Mouse (Mus musculus): Measurements from ENCODE around the gene Prune1.

The Prune1 gene

DNA sequence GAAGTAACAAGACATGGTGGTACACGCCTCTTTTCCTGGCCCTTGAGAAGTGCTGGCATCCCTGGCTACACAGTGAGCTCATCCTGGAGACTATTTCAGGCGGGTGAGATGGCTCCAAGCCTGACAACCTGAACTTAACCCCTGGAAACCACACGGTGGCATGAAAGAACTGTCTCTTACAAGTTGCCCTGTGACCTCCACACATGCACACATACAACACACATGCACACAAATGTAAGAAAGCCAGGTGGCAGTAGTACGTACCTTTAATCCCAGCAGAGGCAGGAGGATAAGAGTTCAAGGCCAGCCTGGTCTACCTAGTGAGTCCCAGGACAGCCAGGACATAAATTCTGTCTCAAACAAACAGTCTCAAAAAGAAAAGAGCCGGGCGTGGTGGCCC is 42.9 kb downstream of the Prune1 start:
- DNase-seq (ENCODE audit: low spot score in 2 of 2): no peak

DNA sequence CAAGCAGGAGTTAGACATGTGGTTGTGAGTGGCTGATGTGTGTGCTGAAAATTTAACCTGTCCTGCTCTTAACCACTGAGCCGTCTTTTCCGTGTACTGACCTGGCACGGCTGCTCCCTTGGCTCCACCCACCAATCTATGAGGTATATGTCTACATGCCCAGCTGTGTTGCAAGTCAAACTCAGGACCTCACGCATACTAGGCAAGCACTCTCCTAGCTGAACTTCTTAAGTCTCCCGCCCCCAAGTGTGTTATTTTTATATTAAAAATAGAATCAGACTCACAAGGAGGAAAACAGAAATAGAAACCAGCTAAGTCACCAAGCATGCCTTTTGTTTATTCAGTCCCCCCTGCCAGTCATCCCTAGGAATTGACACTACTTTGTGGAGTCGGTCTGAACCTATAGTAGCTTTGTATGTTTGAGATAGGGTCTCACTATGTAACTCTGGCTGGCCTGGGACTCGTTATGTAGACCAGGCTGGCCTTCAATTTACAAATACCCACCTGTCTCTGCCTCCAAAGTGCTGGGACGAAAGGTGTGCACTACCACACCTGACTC is 44.3 kb downstream of the Prune1 start:
- DNase-seq (ENCODE audit: low spot score in 2 of 2): no peak

DNA sequence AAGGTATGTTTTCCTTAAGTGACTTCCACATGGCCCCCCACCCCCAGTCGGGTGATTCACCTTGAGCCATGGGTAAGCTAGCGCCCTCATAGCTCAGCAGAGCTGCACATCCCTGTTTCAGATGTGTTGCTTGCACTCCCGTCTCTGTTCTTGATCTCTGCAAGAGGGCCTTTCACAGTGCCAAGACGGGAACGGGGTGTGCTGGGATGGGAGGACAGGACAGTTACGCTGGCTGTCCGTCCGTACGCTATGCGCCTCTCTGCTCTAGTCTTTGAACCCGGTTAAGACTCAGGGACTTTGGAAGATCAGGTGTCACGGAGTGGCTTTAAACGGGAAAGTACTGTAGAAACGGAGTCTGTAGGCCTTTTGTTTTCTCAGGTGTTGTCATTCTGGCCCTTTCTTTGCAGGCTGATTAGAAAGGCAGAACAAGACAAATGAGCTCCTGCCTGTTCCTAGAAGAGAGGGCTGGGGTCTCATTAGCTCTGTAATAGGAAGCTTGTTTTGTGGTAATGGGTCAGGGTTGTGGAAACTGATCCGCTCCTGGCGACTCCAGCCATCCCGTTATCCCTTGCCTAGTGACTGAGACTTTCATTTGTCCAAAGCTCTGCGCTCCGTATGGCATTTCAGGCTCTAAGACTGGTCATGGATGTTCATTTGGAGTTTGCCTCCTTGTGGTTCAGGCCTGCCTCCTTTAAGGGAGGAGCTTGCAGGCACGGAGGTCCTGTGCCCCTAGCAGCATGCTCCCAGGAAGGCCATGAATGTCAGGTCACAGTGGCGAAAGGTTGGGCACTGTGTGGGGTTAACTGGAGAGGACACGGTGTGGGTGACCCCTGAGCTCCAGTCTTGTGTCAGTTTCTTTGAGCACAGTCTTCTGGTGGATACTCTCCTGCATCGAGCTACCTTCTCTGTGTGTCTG is 46.2 kb downstream of the Prune1 start:
- no peak for DNase-seq (ENCODE audit: low spot score in 2 of 2)

DNA sequence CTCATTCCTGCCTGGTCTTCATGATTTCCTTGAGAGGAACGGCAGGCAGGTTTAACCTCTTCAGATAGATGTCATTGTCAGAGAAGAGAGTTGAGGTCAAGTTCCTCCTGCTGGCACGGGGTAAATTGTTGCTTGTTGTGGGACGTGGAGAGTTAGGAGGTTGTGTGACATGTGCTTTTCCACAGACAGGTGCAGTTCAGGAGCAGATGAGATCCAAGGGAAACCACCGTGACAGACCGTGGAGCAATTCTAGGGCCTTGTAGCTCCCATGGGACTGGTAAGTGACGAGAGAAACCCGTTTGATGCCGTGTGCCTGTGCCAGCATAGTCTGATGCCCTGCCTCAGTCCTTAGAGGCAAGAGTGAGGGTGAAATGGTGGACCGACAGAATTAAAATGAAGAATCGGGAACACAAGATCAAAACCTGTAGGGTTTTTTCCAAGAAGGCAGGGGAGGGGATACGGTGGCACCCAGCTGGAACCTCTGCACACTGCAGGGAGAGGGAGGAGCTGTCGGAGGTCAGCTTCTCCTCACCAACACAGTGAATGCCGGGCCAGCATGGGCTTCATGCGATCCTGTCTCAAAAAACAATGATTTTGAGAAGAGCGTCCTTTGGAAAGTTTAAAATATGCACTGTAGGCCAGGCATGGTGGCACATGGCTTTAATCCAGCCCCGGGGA is 48.4 kb downstream of the Prune1 start:
- no peak for DNase-seq (ENCODE audit: low spot score in 2 of 2)

DNA sequence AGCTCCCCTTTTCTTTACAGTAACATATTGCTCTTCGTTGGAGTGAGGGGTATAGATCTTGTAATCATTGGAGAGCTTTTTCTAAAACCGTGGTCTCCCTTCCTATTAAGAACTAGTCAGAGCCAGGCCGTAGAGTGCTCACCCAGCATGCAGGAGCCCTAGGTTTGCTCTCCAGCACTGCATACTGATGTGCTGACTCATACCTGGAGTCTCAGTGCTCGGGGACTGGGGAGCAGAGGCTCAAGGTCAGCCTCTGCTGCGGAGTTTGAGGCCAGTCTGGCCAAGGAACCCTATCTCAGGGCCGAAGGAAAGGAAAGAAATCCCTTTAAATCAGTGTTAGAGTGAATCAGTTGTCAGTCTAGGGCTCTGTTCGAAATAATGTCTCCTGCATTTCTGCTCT is 49.1 kb downstream of the Prune1 start:
- DNase-seq (ENCODE audit: low spot score in 2 of 2): no peak

DNA sequence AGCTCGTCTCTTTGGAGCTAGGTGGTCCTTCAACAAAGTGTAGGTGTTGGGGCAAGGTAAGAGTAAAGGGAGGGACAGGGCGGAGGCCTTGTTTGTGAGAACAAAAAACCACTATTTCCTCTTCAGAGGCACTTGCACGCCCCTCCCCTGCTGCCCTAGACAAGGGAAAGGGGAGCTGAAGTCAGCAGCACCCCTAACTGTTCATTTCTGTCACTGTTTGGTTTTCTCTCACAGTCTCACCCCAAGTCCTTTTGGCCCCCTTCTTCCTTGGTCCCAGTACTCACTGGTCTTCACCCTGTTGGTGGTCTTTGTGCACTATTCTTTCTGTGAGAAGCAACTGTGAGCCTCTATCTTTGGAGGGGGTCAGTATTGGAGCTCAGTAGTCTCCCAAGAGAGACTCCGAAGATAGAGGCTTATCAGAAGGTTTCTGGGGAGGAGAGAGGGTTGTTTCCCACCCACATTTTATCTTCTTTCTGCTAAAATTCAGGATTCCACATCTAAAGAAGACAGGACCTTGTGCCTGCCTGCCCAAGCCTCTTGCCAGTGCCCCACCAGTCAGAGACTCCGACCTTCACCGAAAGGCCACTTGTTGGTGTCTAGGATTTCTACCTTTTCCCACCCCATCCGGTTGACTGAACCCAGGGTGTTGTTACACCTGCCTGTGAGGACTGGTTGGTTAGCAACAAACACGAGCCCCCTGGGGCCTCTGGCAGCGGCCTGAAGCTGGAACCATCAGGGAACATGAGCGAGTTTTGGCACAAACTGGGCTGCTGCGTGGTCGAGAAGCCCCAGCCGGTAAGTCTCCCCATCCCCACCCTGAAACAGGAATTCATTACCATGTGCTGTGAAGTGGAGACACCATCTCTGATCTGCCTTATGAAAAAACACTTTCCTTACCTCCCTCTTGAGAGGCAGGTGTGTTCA is 50.3 kb downstream of the Prune1 start, which contains the start of gene Mllt11:
Gene Mllt11 (minus strand): TSS at position 874 of the 924 bp plus-strand sequence.
- DNase-seq (ENCODE audit: low spot score in 2 of 2): no peak

DNA sequence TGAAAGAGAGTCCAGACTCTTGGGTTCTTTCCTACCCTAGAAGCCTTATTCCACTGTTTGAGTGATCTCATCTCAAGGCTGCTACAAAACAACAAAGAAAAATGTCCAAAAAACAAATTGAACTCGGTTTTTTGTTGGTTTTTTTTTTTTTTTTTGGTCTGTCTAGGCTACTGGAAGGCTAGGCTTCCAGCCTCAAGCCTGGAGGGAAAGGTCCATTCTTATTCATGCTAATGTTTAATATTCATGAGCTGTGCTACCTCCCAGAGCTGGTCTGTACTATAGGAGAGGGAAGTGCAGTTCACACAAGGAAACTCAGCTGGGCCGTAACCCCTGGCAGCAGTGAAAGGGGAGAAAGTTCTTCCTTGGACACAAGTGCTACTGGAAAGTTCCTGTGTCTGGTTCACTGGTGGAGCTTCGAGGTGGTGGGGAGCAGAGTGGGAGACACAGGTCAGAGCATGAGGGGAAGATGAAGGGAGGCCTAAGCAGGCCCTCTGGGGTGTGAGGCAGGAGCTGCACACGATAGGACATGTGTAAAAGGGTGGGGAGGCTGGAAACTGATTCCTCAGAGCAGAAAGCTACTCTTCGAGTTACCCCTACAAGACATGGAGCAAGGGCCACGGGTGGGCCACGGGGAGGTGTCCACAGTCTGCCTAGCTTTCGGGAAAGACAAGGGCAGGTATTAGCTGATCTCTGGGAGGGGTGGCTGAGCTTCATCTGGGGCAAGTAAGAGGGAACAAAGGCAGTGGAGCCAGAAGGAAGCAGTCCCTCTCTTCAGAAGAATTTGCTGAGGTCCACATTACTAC is 51.2 kb downstream of the Prune1 start:
- no peak for DNase-seq (ENCODE audit: low spot score in 2 of 2)

DNA sequence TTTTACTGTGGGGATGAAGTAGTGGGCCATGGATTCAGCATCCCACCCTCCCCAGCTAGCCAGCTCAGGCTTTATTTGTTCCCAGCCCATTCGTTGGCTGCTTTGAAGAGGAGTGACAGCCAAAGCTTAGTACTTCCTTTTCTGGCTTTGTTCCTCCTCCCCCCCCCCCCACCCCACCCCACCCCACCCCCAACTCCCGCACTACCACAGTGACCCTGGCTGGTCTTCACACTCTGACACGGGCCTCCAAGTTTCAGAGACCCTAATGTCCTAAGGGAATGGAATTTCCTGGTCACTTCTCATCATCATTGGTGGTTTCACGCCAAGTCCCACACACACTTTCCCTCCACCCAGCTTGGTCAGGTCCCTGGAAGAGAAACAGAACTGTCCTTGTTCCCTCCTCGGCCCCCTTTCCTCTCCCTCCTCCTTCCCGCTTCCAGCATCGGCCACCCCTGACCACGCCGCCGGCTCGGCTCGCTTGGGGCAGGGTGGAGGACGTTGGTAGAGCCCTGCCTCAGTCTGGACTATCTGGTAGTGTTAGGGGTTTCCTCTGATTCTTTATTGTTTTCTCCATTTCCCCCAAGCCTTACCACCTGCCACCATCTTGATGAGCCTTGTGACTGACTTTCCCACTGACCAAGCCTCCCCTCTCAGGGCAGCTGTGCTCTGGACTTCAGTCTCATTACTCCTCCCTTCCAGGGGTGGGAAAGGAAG is 51.9 kb downstream of the Prune1 start:
- DNase-seq (ENCODE audit: low spot score in 2 of 2): peak; percentile 58 to 60

DNA sequence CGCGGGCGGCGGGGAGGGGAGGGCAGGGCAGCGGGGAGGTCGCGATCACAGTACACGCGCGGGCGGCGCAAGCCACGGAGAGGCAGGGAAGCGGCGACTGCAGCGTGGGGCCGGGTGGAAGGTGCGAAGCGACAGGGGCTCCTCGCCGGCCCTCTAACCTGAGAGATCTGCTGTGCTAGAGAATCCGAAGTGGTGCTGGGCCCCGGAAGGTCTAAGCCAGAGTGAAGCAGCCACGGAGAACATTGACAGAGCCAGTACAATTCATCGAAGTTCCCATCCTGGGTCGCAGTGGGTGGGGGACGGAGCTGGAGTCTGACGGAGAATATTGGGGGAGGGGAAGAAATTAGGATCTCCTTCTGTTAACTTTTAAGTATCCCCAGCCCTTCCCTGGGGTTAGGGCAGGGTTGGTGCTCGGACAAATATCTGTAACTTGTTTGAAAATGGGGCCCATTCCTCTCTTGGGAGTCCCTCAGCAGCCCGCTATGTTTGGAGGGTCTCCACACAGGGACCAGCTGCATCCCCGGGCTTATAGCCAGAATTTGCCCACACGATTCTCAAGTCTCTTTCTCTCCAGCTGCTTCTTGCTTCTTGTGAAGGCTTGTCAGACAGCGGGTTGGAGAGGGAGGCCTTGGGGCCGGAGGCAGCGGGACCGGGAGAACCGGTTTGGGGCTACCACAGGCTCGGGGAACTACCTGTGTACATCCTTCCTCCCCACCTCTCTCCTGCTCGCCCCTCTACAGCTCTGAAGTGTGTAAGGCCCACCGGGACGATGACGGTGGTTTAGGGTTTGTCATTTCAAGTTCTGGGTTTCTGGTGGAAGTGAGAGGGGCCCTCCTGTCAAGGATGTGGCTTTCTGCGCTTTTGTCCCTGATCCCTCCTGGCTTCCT is 52.7 kb downstream of the Prune1 start:
- peak; percentile 76 to 79 for DNase-seq (ENCODE audit: low spot score in 2 of 2)

DNA sequence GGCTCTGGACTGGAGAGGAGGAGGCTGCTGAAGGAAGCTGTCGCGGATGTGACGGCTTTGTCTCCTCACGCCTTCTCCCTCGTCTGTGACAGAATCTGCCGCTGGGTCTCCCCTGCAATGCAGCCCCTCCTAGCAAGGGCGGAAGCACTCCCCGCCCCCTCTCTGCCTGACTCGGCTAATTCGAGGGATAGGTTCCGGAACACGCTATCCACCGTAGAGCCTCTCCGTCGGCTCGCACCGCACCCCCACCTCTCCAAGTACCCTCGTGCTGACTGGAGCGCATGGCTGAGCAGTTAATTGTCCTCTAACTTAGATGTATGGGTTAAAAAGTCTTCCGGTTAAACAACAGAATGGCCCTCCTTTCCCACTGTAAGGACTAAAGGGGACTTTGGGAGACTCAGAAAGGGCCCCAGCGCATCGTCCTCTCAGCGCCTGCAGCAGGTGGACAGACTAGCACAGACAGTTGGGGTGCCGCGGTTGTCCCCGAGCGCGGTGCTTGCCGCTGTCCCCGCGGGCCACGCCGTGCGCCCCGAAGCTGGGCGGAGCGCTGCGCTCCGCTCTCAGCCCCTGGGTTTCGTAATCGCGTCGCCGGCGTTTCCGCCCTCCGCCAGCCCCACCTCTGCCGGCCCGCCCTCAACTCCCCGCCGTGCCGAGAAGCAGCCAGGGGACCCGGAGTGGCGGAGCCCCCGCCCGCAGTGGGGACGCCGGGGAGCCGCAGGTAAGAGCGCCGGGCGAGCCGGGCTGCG is 53.6 kb downstream of the Prune1 start, which contains the start of gene Cdc42se1:
Gene Cdc42se1 (plus strand): TSS at position 585 of the 746 bp plus-strand sequence.
- DNase-seq (ENCODE audit: low spot score in 2 of 2): peak; percentile 90 to 91

DNA sequence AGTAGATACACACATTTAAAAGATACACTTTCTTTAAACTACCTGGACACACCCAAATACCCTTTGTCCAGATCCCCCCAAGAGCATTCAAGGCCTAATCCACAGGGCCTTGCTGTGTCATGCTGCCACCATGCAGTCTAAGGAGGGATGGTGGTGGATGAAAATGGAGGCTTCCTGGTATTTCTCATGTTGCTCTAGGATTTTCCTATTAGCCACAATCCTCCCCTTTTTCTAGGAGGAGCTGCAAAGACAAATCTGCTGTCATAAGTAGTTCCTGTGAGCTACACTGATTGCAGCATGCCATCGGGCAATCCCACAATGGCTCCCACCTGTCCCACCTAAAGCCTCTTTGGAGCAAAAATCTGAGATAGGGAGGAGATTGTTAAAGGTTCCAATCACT is 54.7 kb downstream of the Prune1 start:
- DNase-seq (ENCODE audit: low spot score in 2 of 2): no peak

DNA sequence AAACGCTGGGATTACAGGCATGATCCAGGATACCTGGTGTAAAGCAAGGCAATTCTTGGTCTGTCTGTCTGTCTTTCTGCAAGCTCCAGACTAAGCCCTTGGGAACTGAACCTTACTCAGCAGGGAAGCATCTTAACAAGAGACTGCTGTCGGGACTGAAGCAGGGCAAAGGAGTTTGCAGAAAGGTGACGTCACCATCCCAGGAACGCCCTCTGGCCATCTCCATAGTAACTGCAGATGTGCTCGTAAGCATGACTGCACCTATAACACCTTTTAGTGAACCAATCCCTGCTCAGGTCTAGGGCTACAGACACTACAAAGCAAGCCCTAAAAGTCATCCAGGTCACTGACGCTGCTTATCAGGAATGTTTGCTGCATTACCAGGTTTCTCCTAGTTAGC is 57.6 kb downstream of the Prune1 start:
- DNase-seq (ENCODE audit: low spot score in 2 of 2): no peak

DNA sequence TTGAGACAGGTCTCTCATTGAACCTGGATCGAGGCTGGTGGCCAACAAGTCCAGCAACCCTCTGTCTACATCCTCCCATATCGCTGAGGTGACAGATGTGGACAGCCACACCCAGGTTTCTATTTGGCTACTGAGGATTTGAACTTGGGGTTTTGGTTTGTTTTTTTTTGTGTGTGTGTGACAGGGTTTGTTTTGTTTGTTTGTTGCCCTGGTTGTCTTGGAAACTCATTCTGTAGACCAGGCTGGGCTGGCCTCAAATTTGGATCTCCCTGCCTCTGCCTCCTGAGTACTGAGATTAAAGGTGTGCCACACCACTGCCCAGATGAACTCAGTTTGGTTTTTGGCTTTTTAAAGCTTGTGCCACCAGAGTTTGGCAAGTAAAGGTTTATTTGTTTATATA is 58.8 kb downstream of the Prune1 start:
- DNase-seq (ENCODE audit: low spot score in 2 of 2): no peak

DNA sequence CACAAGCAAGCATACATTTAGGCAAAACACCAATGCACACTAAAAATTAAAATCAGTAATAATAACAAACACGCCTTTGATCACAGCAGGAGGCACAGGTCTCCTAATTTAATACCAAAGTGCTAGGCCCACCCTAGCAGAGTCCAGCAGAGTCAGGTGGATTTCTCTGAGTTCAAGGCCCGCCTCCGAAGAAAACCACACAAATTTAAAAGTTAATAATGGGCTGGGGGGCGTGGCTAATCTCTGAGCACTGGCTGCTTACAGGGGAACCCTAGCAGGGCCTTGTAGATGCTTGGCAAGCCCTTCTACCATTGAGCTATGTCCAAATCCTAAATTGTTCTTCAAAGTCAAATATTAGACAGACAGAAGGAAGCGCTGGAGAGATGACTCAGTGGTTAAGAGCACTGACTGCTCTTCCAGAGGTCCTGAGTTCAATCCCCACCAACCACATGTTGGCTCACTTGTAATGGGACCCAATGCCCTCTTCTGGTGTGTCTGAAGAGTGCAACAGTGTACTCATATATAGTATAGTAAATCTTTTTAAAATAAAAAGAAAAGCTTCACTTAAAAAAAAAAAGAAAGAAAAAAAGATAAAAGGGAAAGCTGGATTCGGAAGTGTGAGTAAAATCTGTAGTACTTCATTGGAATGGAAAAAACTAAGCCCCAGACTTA is 63.3 kb downstream of the Prune1 start:
- DNase-seq (ENCODE audit: low spot score in 2 of 2): no peak

DNA sequence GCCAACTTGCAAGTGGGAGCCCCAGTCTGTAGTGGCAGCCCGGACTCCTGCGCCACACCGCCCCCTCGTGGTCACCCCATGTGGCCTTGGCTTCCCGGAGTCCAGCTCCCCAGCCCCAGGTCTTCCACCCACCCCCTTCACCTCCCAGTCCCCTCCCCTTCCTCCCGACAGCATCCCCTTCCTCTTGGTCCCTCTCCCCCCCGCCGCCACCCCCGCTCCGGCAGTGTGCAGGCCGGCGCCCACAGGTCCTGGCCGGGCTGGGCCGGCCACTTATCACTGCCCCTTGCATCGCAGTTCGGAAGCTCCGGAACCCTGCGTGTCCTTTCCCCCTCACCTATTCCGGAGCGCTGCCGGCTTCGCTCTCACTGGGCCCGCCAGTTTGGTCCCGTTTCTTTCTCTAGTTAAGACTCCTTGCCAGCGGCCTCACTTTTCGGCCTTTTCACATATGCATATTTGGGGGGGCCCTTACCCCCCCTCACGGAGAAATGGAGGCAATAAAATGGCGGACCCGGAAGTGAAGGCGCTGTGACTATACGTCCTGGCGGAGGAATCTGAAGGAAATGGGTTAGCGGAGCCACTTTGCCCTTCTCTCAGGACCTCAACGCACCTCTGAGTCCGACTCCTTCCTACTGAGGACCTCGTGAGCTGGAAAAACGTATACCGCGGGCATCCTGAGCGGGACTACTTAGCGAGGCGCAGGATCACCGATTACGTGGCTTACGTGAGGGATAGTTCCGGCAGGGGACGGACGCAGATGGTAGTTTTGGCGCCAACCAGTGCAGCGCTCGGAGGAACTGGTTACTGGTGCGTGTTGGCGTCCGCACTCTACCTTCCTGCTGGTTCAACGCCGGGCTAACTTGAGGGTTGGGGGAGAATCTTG is 64.4 kb downstream of the Prune1 start, which contains the start of gene Gabpb2:
Gene Gabpb2 (minus strand): TSS at position 662 of the 880 bp plus-strand sequence.
- DNase-seq (ENCODE audit: low spot score in 2 of 2): peak; percentile 86 to 90

DNA sequence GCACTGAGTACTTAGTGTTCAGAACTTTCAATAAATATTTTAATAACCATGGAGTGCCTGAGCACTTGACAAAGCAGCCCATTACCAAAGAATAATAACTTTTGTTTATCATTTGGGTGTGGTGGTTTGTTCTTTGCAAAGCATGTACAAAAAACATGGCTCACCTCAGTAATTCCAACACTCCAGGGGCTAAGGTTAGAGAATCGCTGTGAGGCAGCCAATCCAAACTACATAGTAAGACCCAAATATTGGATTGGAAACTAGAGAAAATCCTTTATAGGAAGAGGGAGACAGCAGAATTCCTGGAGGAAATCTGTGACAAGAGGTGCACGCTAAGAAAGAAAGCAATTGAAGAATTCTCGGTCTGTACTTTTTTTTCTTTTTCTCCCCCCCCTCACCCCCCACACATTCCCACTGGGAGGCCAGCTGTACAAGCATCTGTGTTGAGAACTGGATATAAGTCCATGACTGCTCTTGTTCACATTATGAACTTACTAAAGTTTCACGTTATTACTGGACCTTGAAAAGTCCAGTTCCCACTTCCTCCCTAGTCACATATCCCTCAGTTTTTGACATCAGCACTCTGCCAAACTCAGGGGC is 65.1 kb downstream of the Prune1 start:
- no peak for DNase-seq (ENCODE audit: low spot score in 2 of 2)
